Mouse (Mus musculus): ENCODE data around the gene Barx2. TPM values are rescaled to one million over a fixed set of nuclear protein-coding genes. Genes with fewer than 3 reads are reported as not detected.
"Not testable (repeated sequence)": the region's sequence is repeated elsewhere in the genome, so short reads cannot be mapped to it uniquely, and the experiment has no call there.

Barx2 gene
- 1 to 10 TPM; 7.8 to 9.0 TPM for total RNA-seq (2021)
- long read RNA-seq, experiment 1: 0 reads
- long read RNA-seq, experiment 2: 0 reads

GRCm38 (mm10) chr9:31912921-31913738, at the start of gene Barx2:
TSS of gene Barx2 (minus strand) at chr9:31913462.
- intact Hi-C loops (cut with DNase I): loop anchor here (5.0 to 10.0 kb wide), 3 partner anchors 56 to 351 kb away; no protein-coding TSS in a partner anchor
- peak; percentile 57 to 78 for DNase-seq (ENCODE audit: low spot score in 2 of 2)

GRCm38 (mm10) chr9:31962265-31962664, 49.0 kb upstream of the Barx2 start:
- DNase-seq (ENCODE audit: low spot score in 2 of 2): peak in 1 of 2 experiments; percentile 15

GRCm38 (mm10) chr9:31960488-31960887, 47.2 kb upstream of the Barx2 start:
- no peak for DNase-seq (ENCODE audit: low spot score in 2 of 2)
- intact Hi-C loops (cut with DNase I): no loop called here

More at GRCm38 (mm10) chr9:31962265-31962664, 49.0 kb upstream of the Barx2 start:
- intact Hi-C loops (cut with DNase I): no loop called here

GRCm38 (mm10) chr9:31958120-31958519, 44.9 kb upstream of the Barx2 start:
- intact Hi-C loops (cut with DNase I): no loop called here

GRCm38 (mm10) chr9:31950506-31950905, 37.2 kb upstream of the Barx2 start:
- intact Hi-C loops (cut with DNase I): no loop called here

More at GRCm38 (mm10) chr9:31958120-31958519, 44.9 kb upstream of the Barx2 start:
- DNase-seq (ENCODE audit: low spot score in 2 of 2): no peak

GRCm38 (mm10) chr9:31949031-31949430, 35.8 kb upstream of the Barx2 start:
- no peak for DNase-seq (ENCODE audit: low spot score in 2 of 2)
- intact Hi-C loops (cut with DNase I): loop anchor here (10.0 kb wide), 1 partner anchor 396 kb away; the partner anchor contains the start of gene Kcnj5

More at GRCm38 (mm10) chr9:31950506-31950905, 37.2 kb upstream of the Barx2 start:
- no peak for DNase-seq (ENCODE audit: low spot score in 2 of 2)

- intact Hi-C loops (cut with DNase I): loop anchor here (10.0 kb wide), 1 partner anchor 398 kb away; the partner anchor contains the start of gene Kcnj5
- no peak for DNase-seq (ENCODE audit: low spot score in 2 of 2)
Measured at GRCm38 (mm10) chr9:31947051-31947450, 33.8 kb upstream of the Barx2 start.

GRCm38 (mm10) chr9:31942334-31942733, 29.1 kb upstream of the Barx2 start:
- intact Hi-C loops (cut with DNase I): loop anchor here (10.0 kb wide), 1 partner anchor 402 kb away; the partner anchor contains the start of gene Kcnj5
- peak in 1 of 2 experiments; percentile 13 for DNase-seq (ENCODE audit: low spot score in 2 of 2)

GRCm38 (mm10) chr9:31936486-31936885, 23.2 kb upstream of the Barx2 start:
- DNase-seq (ENCODE audit: low spot score in 2 of 2); intact Hi-C loops (cut with DNase I): not testable (repeated sequence)

- no peak for DNase-seq (ENCODE audit: low spot score in 2 of 2)
- intact Hi-C loops (cut with DNase I): no loop called here
Measured at GRCm38 (mm10) chr9:31931691-31932090, 18.4 kb upstream of the Barx2 start.

- no peak for DNase-seq (ENCODE audit: low spot score in 2 of 2)
- intact Hi-C loops (cut with DNase I): no loop called here
Measured at GRCm38 (mm10) chr9:31931255-31931654, 18.0 kb upstream of the Barx2 start.

- intact Hi-C loops (cut with DNase I): loop anchor here (2.0 kb wide), 1 partner anchor 368 kb away; no protein-coding TSS in a partner anchor
- no peak for DNase-seq (ENCODE audit: low spot score in 2 of 2)
Measured at GRCm38 (mm10) chr9:31926766-31927165, 13.5 kb upstream of the Barx2 start.

- peak; percentile 79 to 88 for DNase-seq (ENCODE audit: low spot score in 2 of 2)
- intact Hi-C loops (cut with DNase I): loop anchor here (2.0 kb wide), 1 partner anchor 367 kb away; no protein-coding TSS in a partner anchor
Measured at GRCm38 (mm10) chr9:31925830-31926624, 12.8 kb upstream of the Barx2 start.

GRCm38 (mm10) chr9:31923529-31923928, 10.3 kb upstream of the Barx2 start:
- no peak for DNase-seq (ENCODE audit: low spot score in 2 of 2)
- intact Hi-C loops (cut with DNase I): no loop called here

GRCm38 (mm10) chr9:31919802-31920201, 6.5 kb upstream of the Barx2 start:
- intact Hi-C loops (cut with DNase I): loop anchor here (10.0 kb wide), 1 partner anchor 235 kb away; no protein-coding TSS in a partner anchor

GRCm38 (mm10) chr9:31916421-31916820, 3.2 kb upstream of the Barx2 start:
- intact Hi-C loops (cut with DNase I): loop anchor here (10.0 kb wide), 1 partner anchor 232 kb away; no protein-coding TSS in a partner anchor
- no peak for DNase-seq (ENCODE audit: low spot score in 2 of 2)

More at GRCm38 (mm10) chr9:31919802-31920201, 6.5 kb upstream of the Barx2 start:
- no peak for DNase-seq (ENCODE audit: low spot score in 2 of 2)

GRCm38 (mm10) chr9:31914871-31915270, 1.6 kb upstream of the Barx2 start:
- no peak for DNase-seq (ENCODE audit: low spot score in 2 of 2)
- intact Hi-C loops (cut with DNase I): loop anchor here (5.0 to 10.0 kb wide), 3 partner anchors 58 to 353 kb away; no protein-coding TSS in a partner anchor

- no peak for DNase-seq (ENCODE audit: low spot score in 2 of 2)
- intact Hi-C loops (cut with DNase I): loop anchor here (5.0 to 10.0 kb wide), 3 partner anchors 57 to 352 kb away; no protein-coding TSS in a partner anchor
Measured at GRCm38 (mm10) chr9:31913739-31914591, 703 bp upstream of the Barx2 start.
